Mouse (Mus musculus) E14TG2a.4 (cell line): Measurements from ENCODE around the gene Armcx6.

Source experiments
- CTCF ChIP-seq: conservative IDR thresholded peaks from 2 replicates; pipeline ENCODE4 v1.5.1; 2014; ENCODE audit warnings: low read length
- POU5F1 ChIP-seq: IDR thresholded peaks from 2 replicates; pipeline ENCODE4 v1.6.1; 2014; ENCODE audit warnings: low read length, borderline replicate concordance

DNA sequence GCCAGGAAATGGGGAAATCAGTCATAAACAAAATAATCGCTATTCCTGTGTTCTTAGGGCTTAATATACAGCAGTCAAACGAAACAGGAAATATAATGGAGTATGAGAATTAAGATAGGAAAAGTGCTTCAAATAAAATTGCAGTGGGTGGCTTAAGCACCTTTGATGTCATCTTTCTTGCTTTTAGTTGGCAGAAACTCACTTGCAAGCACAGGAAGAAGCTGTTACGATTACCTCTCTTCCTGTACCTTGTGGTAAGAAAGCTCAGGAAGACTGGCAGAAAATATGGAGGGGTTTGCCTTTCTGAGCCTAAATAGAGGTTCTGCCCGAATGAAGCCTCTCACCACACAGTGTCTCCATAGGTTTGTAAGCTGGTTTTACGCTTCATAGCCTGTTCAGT is 9.4 kb downstream of the Armcx6 start:
- no peak for TF ChIP-seq POU5F1
- TF ChIP-seq CTCF, result no peak
